Mouse (Mus musculus) lung, postnatal 0 days (tissue): ENCODE measurements at regions not wholly inside any gene's neighbourhood (a gene's known extent, or its start where the extent isn't known, plus 50 kb on each side); places are given as distances from the start of the nearest gene placed in this dataset.

Experiments
- CTCF ChIP-seq: IDR thresholded peaks from 2 replicates; pipeline ENCODE4 v1.5.1; 2016; ENCODE audit warnings: antibody characterized with exemption, mild to moderate bottlenecking
- EP300 ChIP-seq: IDR thresholded peaks from 2 replicates; pipeline ENCODE4 v1.6.1; 2016; ENCODE audit warnings: antibody characterized with exemption, mild to moderate bottlenecking, control low read depth

- TF ChIP-seq CTCF = no peak
- no peak for TF ChIP-seq EP300
These were observed 107.4 kb downstream of the Drd1 start for GRCm38 (mm10) chr13:53948056-53948455.
